Mouse (Mus musculus) limb, embryonic 10.5 days (tissue): ENCODE measurements at regions not wholly inside any gene's neighbourhood (a gene's known extent, or its start where the extent isn't known, plus 50 kb on each side); places are given as distances from the start of the nearest gene placed in this dataset.

ENCODE experiments used
- DNase-seq: peaks from one replicate; pipeline ENCODE4 v3.0.0-alpha.2; 2017; ENCODE audit warnings: low spot score
- H3K27ac ChIP-seq: fragments of 300-500 bp; sonication (generic); 2 replicates; pipeline ENCODE4 v1.5.1; 2016; ENCODE audit warnings: mild to moderate bottlenecking
- H3K27me3 ChIP-seq: fragments of 300-500 bp; sonication (generic); 2 replicates; pipeline ENCODE4 v1.6.1; 2016; ENCODE audit warnings: low read depth, mild to moderate bottlenecking; ENCODE audit not compliant: poor library complexity, severe bottlenecking
- H3K36me3 ChIP-seq: fragments of 300-500 bp; sonication (generic); 2 replicates; pipeline ENCODE4 v1.6.1; 2016; ENCODE audit warnings: mild to moderate bottlenecking, moderate library complexity
- H3K4me1 ChIP-seq: fragments of 300-500 bp; sonication (generic); 2 replicates; pipeline ENCODE4 v1.6.1; 2016
- H3K4me3 ChIP-seq: fragments of 300-500 bp; sonication (generic); 2 replicates; pipeline ENCODE4 v1.5.1; 2016; ENCODE audit warnings: mild to moderate bottlenecking, moderate library complexity
- H3K9me3 ChIP-seq: fragments of 300-500 bp; sonication (generic); replicated peaks from 2 replicates; pipeline ENCODE4 v1.6.1; 2016; ENCODE audit warnings: mild to moderate bottlenecking
- WGBS: fragments of 180-500 bp; shearing (Covaris S2); methylation state at CpG from one replicate; pipeline ENCODE4 v1.1.7; 2016; 5-methylcytosine and 5-hydroxymethylcytosine counted together

DNA sequence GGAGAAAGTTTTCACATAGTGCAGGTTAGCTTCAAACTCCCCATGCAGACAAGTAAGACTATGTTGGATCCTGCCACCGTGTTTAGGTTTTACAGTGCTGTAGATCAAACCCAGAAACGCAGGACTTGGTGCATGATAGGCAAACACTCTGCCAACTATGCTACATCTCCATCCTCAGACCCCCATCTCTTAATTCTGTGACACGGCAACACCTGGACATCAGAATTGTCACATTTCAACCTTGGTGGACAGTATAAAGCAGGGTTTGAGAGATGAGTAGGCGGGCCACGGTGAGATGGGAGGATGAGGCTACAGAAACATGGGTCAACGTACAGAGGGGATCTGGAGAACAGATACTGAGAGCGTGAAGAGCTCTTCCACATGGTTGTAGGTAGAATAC lies 231.3 kb upstream of the Sash1 start:
- peak overlapping the region; percentile 27; the same call in 1 of the 2 replicates for H3K27ac ChIP-seq
- H3K36me3 ChIP-seq: no peaks in the 10 kb centered on the region
- H3K27me3 ChIP-seq: no peaks in the 10 kb centered on the region
- no peak for DNase-seq
- no peaks in the 10 kb centered on the region for H3K9me3 ChIP-seq
- WGBS: 91% methylated on average over 7 of the region's 7 CpGs
- H3K4me1 ChIP-seq: peaks cover 18% of the 10 kb centered on the region
- H3K4me3 ChIP-seq: 0 out of 2 replicates have a peak overlapping the region, but pooled peaks have one; percentile 7

DNA sequence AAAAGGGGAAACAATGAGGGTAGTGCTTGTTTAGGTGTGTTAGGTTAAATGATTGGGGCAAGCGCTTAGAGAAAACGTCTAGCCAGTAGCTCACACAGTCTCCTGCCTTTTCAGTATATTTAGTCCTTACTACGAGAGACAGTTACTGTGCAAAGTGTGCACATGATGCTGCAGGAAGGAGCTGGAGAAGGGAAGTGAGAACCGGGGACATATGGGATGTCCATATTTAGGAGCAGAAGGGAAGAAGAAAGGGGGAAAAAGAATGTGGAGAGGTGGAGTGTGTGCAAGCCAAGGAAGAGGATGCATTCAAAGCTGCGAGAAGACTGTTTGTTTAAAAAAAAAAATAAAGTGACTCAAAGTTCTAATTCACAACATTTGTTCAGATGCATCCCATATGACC lies 227.8 kb upstream of the Sash1 start:
- no peak for DNase-seq
- Histone ChIP-seq H3K36me3 (no peaks in the 10 kb centered on the region), H3K9me3 (no peaks in the 10 kb centered on the region), H3K27ac (no peak overlapping the region), H3K4me3 (no peak overlapping the region), H3K27me3 (no peaks in the 10 kb centered on the region), H3K4me1 (peaks cover 9% of the 10 kb centered on the region; the same call in 1 of the 2 replicates)
- 85% methylated on average over 5 of the region's 5 CpGs for WGBS

DNA sequence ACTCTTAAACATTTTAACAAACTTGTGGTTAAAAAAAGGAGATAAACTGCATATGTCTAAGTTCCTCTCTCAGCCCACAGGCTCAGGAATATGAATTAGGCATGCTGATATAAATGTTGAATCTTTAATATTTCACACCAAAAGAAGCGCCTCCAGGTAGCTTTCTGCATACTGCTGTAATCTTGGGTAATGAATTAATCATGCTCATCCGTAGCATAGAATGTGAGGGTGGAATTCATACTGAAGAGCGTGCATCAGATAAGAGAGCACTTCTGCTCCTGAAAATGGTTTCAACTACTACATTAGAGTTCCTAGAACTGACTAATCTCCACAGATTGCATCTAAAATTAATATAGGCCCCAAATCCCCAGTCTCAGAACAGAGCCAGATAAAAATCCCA lies 225.2 kb upstream of the Sash1 start:
- DNase-seq: no peak
- no peak overlapping the region for H3K27ac ChIP-seq
- WGBS: 94% methylated on average over 3 of the region's 3 CpGs
- no peaks in the 10 kb centered on the region for H3K27me3 ChIP-seq
- no peaks in the 10 kb centered on the region for H3K4me1 ChIP-seq
- H3K4me3 ChIP-seq: no peak overlapping the region
- H3K9me3 ChIP-seq: no peaks in the 10 kb centered on the region
- H3K36me3 ChIP-seq: no peaks in the 10 kb centered on the region

DNA sequence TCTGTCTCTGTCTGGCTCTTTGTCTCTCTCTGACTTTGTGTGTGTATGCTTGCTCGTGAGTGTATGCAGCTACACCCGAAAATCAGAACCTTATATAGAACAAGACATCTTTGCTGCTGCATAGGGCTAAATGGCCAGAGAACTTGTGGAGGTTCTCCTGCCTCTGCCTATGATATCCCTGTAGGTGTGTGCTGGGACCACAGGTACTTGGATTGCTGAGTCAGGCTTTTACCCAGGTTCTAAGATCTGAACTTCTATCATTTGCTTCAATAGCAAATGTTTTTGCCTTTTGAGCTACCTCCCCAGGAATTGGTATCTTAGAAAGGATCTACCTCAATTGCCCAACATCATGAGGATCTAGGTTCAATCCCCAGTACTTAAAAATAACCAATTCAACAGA lies 210.3 kb upstream of the Sash1 start:
- no peak overlapping the region for H3K4me3 ChIP-seq
- H3K27ac ChIP-seq: no peak overlapping the region
- no peaks in the 10 kb centered on the region for H3K36me3 ChIP-seq
- H3K9me3 ChIP-seq: no peaks in the 10 kb centered on the region
- no peaks in the 10 kb centered on the region for H3K4me1 ChIP-seq
- no peak for DNase-seq
- 92% methylated on average over 2 of the region's 2 CpGs for WGBS
- H3K27me3 ChIP-seq: no peaks in the 10 kb centered on the region

DNA sequence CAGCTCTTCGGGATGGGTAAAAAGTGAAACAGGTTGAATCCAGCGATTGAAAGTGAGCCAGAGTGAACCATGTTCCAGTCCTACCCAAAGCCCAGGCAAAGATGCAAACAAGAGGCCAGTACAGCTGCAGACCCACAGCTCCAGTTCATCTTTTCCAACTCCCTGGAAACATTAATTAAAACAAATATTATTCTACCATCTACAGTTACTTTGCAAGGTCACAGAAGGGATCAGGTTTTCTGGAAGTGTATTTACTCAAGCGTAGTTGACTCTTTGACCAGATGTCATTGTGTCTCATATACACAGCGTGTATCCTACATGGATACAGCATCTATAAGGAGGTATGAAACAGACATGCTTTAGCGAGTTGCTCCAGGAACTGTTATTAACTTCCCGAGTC lies 209.3 kb upstream of the Sash1 start:
- WGBS: 87% methylated on average over 6 of the region's 6 CpGs
- Histone ChIP-seq H3K36me3 (no peaks in the 10 kb centered on the region), H3K27ac (no peak overlapping the region)

DNA sequence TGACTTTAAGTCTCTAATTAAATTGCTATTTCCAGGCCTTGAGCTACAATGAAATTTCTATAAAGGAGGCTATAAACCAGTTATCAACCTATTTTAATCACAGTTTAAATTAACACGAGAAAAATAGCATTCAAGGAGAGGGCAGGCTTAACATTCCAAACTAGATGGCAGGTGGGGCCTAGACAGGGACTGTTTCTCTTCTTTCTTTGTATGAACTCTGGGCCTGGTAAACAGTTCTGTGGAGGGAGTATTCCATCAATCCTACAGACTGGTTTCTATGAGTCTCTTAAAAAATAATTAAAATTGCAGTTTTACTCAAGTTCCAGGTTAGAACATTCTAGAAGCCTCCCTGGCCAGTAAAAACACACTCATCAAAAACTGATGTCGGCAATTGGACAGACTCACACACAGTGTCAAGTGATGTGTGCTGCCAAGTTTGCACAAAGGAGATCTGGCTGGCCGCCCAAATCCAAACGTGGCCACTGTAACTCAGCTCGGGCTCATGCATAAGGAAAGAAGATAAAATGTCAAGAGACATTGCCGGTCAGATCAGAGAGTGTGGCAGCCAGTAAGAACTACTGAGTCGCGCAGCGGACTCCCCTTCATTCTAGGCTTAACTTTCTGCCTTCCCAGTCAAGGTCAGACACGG lies 206.5 kb upstream of the Sash1 start:
- no peak for DNase-seq
- H3K4me3 ChIP-seq: no peak overlapping the region
- WGBS: 87% methylated on average over 10 of the region's 10 CpGs
- no peaks in the 10 kb centered on the region for H3K36me3 ChIP-seq
- no peaks in the 10 kb centered on the region for H3K4me1 ChIP-seq
- H3K9me3 ChIP-seq: no peaks in the 10 kb centered on the region
- no peak overlapping the region for H3K27ac ChIP-seq
- H3K27me3 ChIP-seq: no peaks in the 10 kb centered on the region

More for the DNA sequence above, 209.3 kb upstream of the Sash1 start:
- Histone ChIP-seq H3K4me1 (no peaks in the 10 kb centered on the region), H3K27me3 (no peaks in the 10 kb centered on the region), H3K4me3 (no peak overlapping the region), H3K9me3 (no peaks in the 10 kb centered on the region)
- DNase-seq: no peak

DNA sequence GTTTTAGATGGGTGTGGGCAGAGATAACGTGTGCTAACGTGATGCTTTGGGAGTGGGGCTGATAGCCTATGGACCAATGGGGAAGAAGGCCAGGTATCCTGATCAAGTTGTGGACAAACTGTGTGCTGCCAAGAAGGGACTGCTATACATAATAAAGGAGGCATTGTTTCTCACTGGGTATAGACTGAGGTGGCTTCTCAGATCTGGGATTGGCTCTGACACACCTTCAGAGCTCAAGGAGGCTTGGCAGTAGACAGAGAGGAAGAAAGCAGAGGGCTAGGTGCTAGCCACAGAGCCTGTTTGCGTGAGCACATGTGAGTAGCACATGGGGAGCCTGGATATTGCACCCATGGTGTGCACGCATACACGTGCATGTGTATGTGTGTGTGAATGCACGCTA lies 205.1 kb upstream of the Sash1 start:
- 91% methylated on average over 6 of the region's 6 CpGs for WGBS
- H3K4me1 ChIP-seq: no peaks in the 10 kb centered on the region
- H3K27me3 ChIP-seq: no peaks in the 10 kb centered on the region
- H3K4me3 ChIP-seq: no peak overlapping the region
- H3K36me3 ChIP-seq: no peaks in the 10 kb centered on the region
- H3K9me3 ChIP-seq: no peaks in the 10 kb centered on the region
- H3K27ac ChIP-seq: no peak overlapping the region
- DNase-seq: no peak

DNA sequence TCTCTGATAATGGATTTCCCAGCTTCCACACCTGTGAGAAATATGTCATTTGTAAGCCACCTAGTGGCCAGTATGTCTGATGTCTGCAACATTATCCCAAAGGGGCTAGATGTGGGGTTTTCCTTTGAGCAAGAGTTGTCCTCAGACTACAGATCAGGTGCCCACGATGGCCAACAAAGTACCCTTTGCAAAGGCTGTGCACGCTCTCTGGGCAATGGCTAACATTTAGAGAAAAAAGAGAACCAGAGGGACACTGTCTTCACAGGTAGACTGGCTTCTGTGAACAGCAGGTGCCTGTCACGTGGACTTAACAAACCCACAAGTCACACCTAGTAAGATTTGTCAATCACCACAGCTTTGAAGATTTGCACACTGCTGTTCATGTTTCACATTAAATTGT lies 202.0 kb upstream of the Sash1 start:
- 92% methylated on average over 3 of the region's 3 CpGs for WGBS
- Histone ChIP-seq H3K27me3 (no peaks in the 10 kb centered on the region), H3K4me1 (no peaks in the 10 kb centered on the region), H3K36me3 (no peaks in the 10 kb centered on the region), H3K4me3 (no peak overlapping the region), H3K27ac (no peak overlapping the region), H3K9me3 (no peaks in the 10 kb centered on the region)
- DNase-seq: no peak

DNA sequence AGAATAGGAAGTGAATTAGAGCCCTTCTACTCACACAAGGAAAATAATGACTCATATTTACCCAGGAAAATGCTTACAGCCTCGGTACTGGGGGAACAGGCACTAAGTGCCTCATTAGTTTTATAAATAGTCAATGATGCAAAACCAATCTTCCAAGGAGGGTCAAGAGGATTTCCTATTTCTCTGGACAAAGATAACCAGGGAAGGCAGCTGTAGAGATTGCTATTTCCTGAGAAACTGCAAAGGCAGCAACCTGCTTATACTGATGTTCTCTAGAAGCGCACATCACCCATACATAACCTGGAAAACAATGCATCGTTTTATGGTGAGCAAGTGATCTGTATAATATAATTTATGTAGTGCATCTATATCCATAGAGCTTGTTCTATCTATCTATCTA lies 201.3 kb upstream of the Sash1 start:
- WGBS: 87% methylated on average over 3 of the region's 3 CpGs
- no peaks in the 10 kb centered on the region for H3K27me3 ChIP-seq
- no peaks in the 10 kb centered on the region for H3K36me3 ChIP-seq
- DNase-seq: no peak
- H3K4me3 ChIP-seq: no peak overlapping the region
- no peak overlapping the region for H3K27ac ChIP-seq
- no peaks in the 10 kb centered on the region for H3K9me3 ChIP-seq
- H3K4me1 ChIP-seq: no peaks in the 10 kb centered on the region

DNA sequence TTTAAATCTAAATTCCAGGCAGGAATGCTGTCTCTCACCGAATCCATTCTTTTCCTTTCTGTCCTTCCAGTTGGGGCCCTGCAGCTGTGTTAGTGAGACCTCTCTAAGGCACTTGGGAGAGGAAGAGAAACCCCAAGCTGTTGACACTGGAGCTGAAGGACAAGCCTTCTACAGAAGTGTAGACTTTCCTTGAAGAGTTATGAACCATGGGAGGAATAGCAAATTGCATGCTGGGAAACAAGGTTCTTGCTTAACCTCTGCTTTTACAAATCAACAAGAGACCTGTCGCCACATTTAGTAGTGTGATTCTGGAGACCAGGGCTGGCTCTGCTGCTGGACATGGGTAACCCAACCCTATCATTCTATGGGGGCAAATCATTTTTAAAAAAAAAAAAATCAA lies 200.8 kb upstream of the Sash1 start:
- no peak for DNase-seq
- no peak overlapping the region for H3K27ac ChIP-seq
- H3K36me3 ChIP-seq: no peaks in the 10 kb centered on the region
- H3K27me3 ChIP-seq: no peaks in the 10 kb centered on the region
- 85% methylated on average over 2 of the region's 2 CpGs for WGBS
- H3K9me3 ChIP-seq: no peaks in the 10 kb centered on the region
- H3K4me1 ChIP-seq: no peaks in the 10 kb centered on the region
- no peak overlapping the region for H3K4me3 ChIP-seq

DNA sequence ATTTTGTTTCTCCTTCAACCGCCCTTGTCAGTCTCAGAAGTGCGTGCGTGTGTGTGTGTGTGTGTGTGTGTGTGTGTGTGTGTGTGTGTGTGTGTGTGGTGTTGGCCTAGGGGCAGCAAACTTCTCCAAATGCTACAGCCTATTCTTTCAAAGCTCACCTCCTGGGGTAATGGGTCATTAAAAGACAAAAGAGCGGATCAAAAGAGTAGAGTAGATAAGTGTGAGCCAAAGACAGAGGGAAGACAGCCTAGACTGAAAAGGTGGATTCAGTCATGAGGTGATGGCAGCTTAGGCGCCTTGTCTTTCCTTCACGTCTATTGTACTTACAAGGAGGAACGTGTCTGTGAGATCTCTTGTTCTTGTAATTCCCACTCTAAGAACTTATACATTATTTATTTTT lies 199.6 kb upstream of the Sash1 start:
- no peaks in the 10 kb centered on the region for H3K9me3 ChIP-seq
- no peaks in the 10 kb centered on the region for H3K36me3 ChIP-seq
- no peak overlapping the region for H3K4me3 ChIP-seq
- WGBS: 80% methylated on average over 7 of the region's 7 CpGs
- DNase-seq: no peak
- H3K4me1 ChIP-seq: no peaks in the 10 kb centered on the region
- H3K27ac ChIP-seq: no peak overlapping the region
- H3K27me3 ChIP-seq: no peaks in the 10 kb centered on the region

DNA sequence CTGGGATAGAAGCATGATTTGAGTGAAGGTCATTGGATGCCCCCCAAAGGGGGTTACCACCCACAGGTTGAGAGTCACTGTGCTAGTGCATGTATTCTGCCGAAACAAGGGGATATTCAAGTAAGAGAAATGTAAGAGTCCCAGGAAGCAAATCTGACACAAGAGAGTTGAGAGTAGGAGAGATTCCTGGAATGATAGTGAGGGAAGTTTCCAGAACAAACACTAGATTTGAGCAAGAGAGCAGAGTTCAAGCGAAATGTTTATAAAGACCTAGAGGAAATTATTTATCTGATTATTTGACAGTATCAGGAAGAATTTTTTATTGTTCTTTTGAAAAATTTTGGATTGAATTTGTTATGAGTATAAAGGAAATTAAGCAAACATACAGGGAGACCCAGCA lies 189.0 kb upstream of the Sash1 start:
- no peak overlapping the region for H3K27ac ChIP-seq
- H3K4me1 ChIP-seq: no peaks in the 10 kb centered on the region
- H3K36me3 ChIP-seq: no peaks in the 10 kb centered on the region
- no peak overlapping the region for H3K4me3 ChIP-seq
- 93% methylated on average over 2 of the region's 2 CpGs for WGBS
- no peak for DNase-seq
- no peaks in the 10 kb centered on the region for H3K9me3 ChIP-seq
- no peaks in the 10 kb centered on the region for H3K27me3 ChIP-seq

DNA sequence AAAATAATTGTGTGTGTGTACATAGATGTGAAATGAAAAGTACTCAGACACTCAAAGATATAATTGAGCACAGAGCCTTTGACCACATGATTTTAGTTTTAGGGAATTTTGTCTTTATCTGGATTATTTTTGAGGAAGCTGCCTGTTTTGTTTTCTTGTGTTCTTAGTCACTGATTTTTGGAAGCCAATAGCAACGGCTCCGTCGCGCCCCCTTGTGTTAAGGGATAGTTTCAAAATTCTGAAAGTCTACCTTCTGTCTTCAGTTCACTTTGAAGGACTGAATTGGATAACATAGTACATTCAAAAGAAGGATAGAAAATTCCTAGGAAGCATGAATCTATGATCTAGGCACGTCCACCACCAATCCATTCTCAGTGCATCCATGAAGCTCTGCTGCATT lies 185.8 kb upstream of the Sash1 start:
- 20% methylated on average over 5 of the region's 5 CpGs for WGBS
- Histone ChIP-seq H3K27me3 (no peaks in the 10 kb centered on the region), H3K4me1 (no peaks in the 10 kb centered on the region), H3K4me3 (no peak overlapping the region), H3K36me3 (no peaks in the 10 kb centered on the region), H3K27ac (no peak overlapping the region), H3K9me3 (no peaks in the 10 kb centered on the region)
- peak; percentile 41 for DNase-seq

DNA sequence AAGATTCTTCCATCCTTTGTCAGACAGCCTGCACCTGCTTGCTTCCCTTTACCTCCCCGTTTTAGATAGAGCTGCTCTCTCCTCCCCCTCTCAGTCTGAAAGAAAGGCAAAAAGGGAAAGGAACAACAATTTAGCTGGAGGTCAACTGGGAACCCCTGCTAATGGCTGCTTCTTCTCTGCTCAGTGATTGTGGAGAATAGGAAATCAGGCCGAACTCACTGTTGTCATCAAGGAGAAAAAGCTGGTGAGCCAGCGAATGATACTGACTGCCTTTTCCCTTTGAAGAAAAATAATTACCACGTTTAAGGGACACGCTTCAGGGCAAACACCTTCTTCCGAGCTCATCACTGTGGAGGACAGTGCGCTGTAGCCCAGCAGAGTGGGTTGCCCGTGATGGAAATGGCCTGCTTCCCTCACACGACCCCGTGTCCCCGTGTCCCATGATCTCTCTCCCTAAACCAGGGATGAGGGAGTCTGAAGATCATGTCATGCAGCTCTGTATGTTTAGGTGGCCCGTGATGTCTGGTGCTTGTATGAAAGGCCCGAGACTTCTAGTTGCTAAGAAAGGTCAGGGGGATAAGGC lies 183.8 kb upstream of the Sash1 start:
- Histone ChIP-seq H3K4me1 (no peaks in the 10 kb centered on the region), H3K36me3 (no peaks in the 10 kb centered on the region), H3K27ac (no peak overlapping the region), H3K9me3 (no peaks in the 10 kb centered on the region), H3K27me3 (no peaks in the 10 kb centered on the region), H3K4me3 (no peak overlapping the region)
- no peak for DNase-seq
- 84% methylated on average over 13 of the region's 13 CpGs for WGBS
